Mouse (Mus musculus): ENCODE data around the gene Abcg3. TPM values are rescaled to one million over a fixed set of nuclear protein-coding genes. Genes with fewer than 3 reads are reported as not detected.

The Abcg3 gene
- 10 to 100 TPM in 1 of 2 experiments, 1 to 10 TPM in 1; 8.9 to 12.3 TPM for total RNA-seq (2023)

GRCm38 (mm10) chr5:104982535-104982934 is at the start of gene Abcg3:
Gene Abcg3, minus strand, starts transcription at chr5:104982718.

Other genes with a start within 250 kb of the Abcg3 start
- gene Zfp951, start 122.6 kb downstream of the Abcg3 start, total RNA-seq (2023) = 10 to 100 TPM; 13.6 to 14.3 TPM
- gene Gbp9, start 156.8 kb upstream of the Abcg3 start, total RNA-seq (2023) = 100 to 1,000 TPM in 1 of 2 experiments, 10 to 100 TPM in 1; 88.6 to 103 TPM
- gene Gbp8, start 156.8 kb upstream of the Abcg3 start, total RNA-seq (2023) = 10 to 100 TPM; 37.0 to 38.3 TPM
- gene Gbp4, start 156.9 kb upstream of the Abcg3 start, total RNA-seq (2023) = 100 to 1,000 TPM; 156 to 169 TPM

Measured in T-cell, adult 66 days (primary cell).